In genomic region chr3:21356150-21356549, GRCm38 (mm10) we compare ENCODE assay signal across 28 mouse cellular contexts.
A peak's percentile ranks its signal among the peaks of the same experiment; 100 is the strongest.
DNase-seq lines count a peak whose midpoint lies in the region; ATAC-seq and TF ChIP-seq lines count a peak whose summit lies in the region.
"Had no signal": no experiment of that assay in that cellular context is flagged by ENCODE, and none has a peak within 500 bp of the region (broad histone marks: within the 10 kb centered on the region; RNA-seq: fewer than 3 reads in every experiment).

No protein-coding gene starts in this region.

- no peak for TF ChIP-seq CTCF in forebrain, postnatal 0 days (IDR thresholded peaks at IDR 0.05; ENCODE audit: low read depth)
- TF ChIP-seq CTCF in left cerebral cortex, adult 2 months (IDR thresholded peaks at IDR 0.05), result no peak

- WGBS in hindbrain, embryonic 12.5 days, result 81% methylated on average over 3 of the region's 3 CpGs
- WGBS in hindbrain, embryonic 11.5 days, result 94% methylated on average over 3 of the region's 3 CpGs
- WGBS in midbrain, embryonic 16.5 days, result 67% methylated on average over 3 of the region's 3 CpGs
- WGBS in midbrain, embryonic 11.5 days, result 76% methylated on average over 3 of the region's 3 CpGs
- 53% methylated on average over 3 of the region's 3 CpGs for WGBS in forebrain, postnatal 0 days
- 72% methylated on average over 3 of the region's 3 CpGs for WGBS in neural tube, embryonic 15.5 days

- H3K9ac ChIP-seq in hindbrain, embryonic 12.5 days, result no peak overlapping the region
- no peak overlapping the region for H3K9ac ChIP-seq in hindbrain, embryonic 11.5 days (ENCODE audit: low read depth, low read length)
- no peak overlapping the region for H3K9ac ChIP-seq in midbrain, embryonic 16.5 days (ENCODE audit: low read depth, low read length)
- H3K9ac ChIP-seq in midbrain, embryonic 11.5 days (ENCODE audit: low read length), result no peak overlapping the region
- no peak overlapping the region for H3K9ac ChIP-seq in forebrain, postnatal 0 days
- no peak overlapping the region for H3K9ac ChIP-seq in neural tube, embryonic 15.5 days (replicated peaks)
- H3K9ac ChIP-seq: heart, embryonic 15.5 days; kidney, embryonic 15.5 days; liver, embryonic 15.5 days; lung, embryonic 15.5 days; stomach, embryonic 15.5 days had no signal

- H3K4me2 ChIP-seq in hindbrain, embryonic 12.5 days (replicated peaks), result no peak overlapping the region
- no peak overlapping the region for H3K4me2 ChIP-seq in hindbrain, embryonic 11.5 days (replicated peaks; ENCODE audit: low read depth, low read length)
- no peak overlapping the region for H3K4me2 ChIP-seq in midbrain, embryonic 16.5 days (ENCODE audit: low read length)
- H3K4me2 ChIP-seq in midbrain, embryonic 11.5 days, result no peak overlapping the region
- no peak overlapping the region for H3K4me2 ChIP-seq in forebrain, postnatal 0 days (ENCODE audit: low read depth)
- H3K4me2 ChIP-seq in neural tube, embryonic 15.5 days, result no peak overlapping the region
- H3K4me2 ChIP-seq: heart, embryonic 15.5 days; kidney, embryonic 15.5 days; liver, embryonic 15.5 days; lung, embryonic 15.5 days; stomach, embryonic 15.5 days had no signal

- intact Hi-C loops in left cerebral cortex, postnatal 4 days (cut with DNase I), result no loop called here
- intact Hi-C loops in left cerebral cortex, adult 2 months (cut with DNase I), result loop anchor here (10.0 kb wide), 1 partner anchor 579 kb away; no protein-coding TSS in a partner anchor

- H3K36me3 ChIP-seq in hindbrain, embryonic 12.5 days, result no peaks in the 10 kb centered on the region
- no peaks in the 10 kb centered on the region for H3K36me3 ChIP-seq in hindbrain, embryonic 11.5 days (ENCODE audit: control insufficient read depth, insufficient read depth, low read length)
- H3K36me3 ChIP-seq in midbrain, embryonic 16.5 days (ENCODE audit: control insufficient read depth, insufficient read depth, low read length), result no peaks in the 10 kb centered on the region
- H3K36me3 ChIP-seq in midbrain, embryonic 11.5 days (ENCODE audit: control insufficient read depth, insufficient read depth, low read length), result no peaks in the 10 kb centered on the region
- H3K36me3 ChIP-seq in forebrain, postnatal 0 days (ENCODE audit: insufficient read depth), result no peaks in the 10 kb centered on the region
- H3K36me3 ChIP-seq in neural tube, embryonic 15.5 days, result no peaks in the 10 kb centered on the region
- H3K36me3 ChIP-seq: heart, embryonic 15.5 days; kidney, embryonic 15.5 days; limb, embryonic 10.5 days; liver, embryonic 15.5 days; lung, embryonic 15.5 days; stomach, embryonic 15.5 days had no signal

- no peaks in the 10 kb centered on the region for H3K27me3 ChIP-seq in hindbrain, embryonic 12.5 days
- no peaks in the 10 kb centered on the region for H3K27me3 ChIP-seq in hindbrain, embryonic 11.5 days (ENCODE audit: control insufficient read depth, insufficient read depth, low read length)
- H3K27me3 ChIP-seq in midbrain, embryonic 16.5 days (ENCODE audit: control insufficient read depth, insufficient read depth, low read depth, low read length), result no peaks in the 10 kb centered on the region
- no peaks in the 10 kb centered on the region for H3K27me3 ChIP-seq in midbrain, embryonic 11.5 days (ENCODE audit: control insufficient read depth, insufficient read depth, low read length)
- no peaks in the 10 kb centered on the region for H3K27me3 ChIP-seq in forebrain, postnatal 0 days (ENCODE audit: insufficient read depth, low read length)
- no peaks in the 10 kb centered on the region for H3K27me3 ChIP-seq in neural tube, embryonic 15.5 days (replicated peaks)
- H3K27me3 ChIP-seq: heart, embryonic 15.5 days; kidney, embryonic 15.5 days; liver, embryonic 15.5 days; lung, embryonic 15.5 days; megakaryocyte, embryonic 14.5 days; Patski; stomach, embryonic 15.5 days had no signal

- no peak for DNase-seq in hindbrain, embryonic 11.5 days (ENCODE audit: low spot score)
- DNase-seq in midbrain, embryonic 11.5 days (ENCODE audit: low spot score, missing footprints), result no peak
- DNase-seq in forebrain, postnatal 0 days, result no peak
- no peak for DNase-seq in left cerebral cortex, postnatal 4 days
- no peak for DNase-seq in left cerebral cortex, adult 2 months (ENCODE audit: extremely low spot score in 1 of 2, low spot score in 2 of 2)
- DNase-seq: adrenal gland, adult 2 months; cerebellum, adult 11 months; heart, postnatal 4 days; kidney, adult 11 months; kidney, postnatal 36 days; liver; lung, postnatal 36 days; right cerebral cortex, adult 18-20 months; right cerebral cortex, postnatal 4 days; thymus, adult 18-20 months; thymus, postnatal 4 days had no signal

- no peak overlapping the region for H3K4me3 ChIP-seq in hindbrain, embryonic 12.5 days
- H3K4me3 ChIP-seq in hindbrain, embryonic 11.5 days (ENCODE audit: low read depth, low read length), result no peak overlapping the region
- no peak overlapping the region for H3K4me3 ChIP-seq in midbrain, embryonic 16.5 days (ENCODE audit: low read depth, low read length)
- no peak overlapping the region for H3K4me3 ChIP-seq in midbrain, embryonic 11.5 days (ENCODE audit: low read depth, low read length)
- no peak overlapping the region for H3K4me3 ChIP-seq in forebrain, postnatal 0 days (ENCODE audit: low read depth, low read length)
- no peak overlapping the region for H3K4me3 ChIP-seq in neural tube, embryonic 15.5 days (replicated peaks)
- H3K4me3 ChIP-seq in left cerebral cortex, adult 2 months, result no peak overlapping the region
- H3K4me3 ChIP-seq: heart, embryonic 15.5 days; kidney, embryonic 15.5 days; limb, embryonic 10.5 days; liver, embryonic 15.5 days; lung, embryonic 15.5 days; megakaryocyte, embryonic 14.5 days; stomach, embryonic 15.5 days had no signal

- H3K4me1 ChIP-seq in hindbrain, embryonic 12.5 days, result no peaks in the 10 kb centered on the region
- no peaks in the 10 kb centered on the region for H3K4me1 ChIP-seq in hindbrain, embryonic 11.5 days (replicated peaks; ENCODE audit: control insufficient read depth, insufficient read depth, low read length)
- H3K4me1 ChIP-seq in midbrain, embryonic 16.5 days (ENCODE audit: control insufficient read depth, insufficient read depth, low read length), result peaks cover 9% of the 10 kb centered on the region; the same call in 1 of the 2 replicates
- H3K4me1 ChIP-seq in midbrain, embryonic 11.5 days (ENCODE audit: control insufficient read depth, insufficient read depth, low read length), result no peaks in the 10 kb centered on the region
- H3K4me1 ChIP-seq in forebrain, postnatal 0 days (ENCODE audit: insufficient read depth), result peaks cover 20% of the 10 kb centered on the region
- H3K4me1 ChIP-seq in neural tube, embryonic 15.5 days, result 0 out of 2 replicates have a peak, but pooled peaks cover 2% of the 10 kb centered on the region
- H3K4me1 ChIP-seq: heart, embryonic 15.5 days; kidney, embryonic 15.5 days; limb, embryonic 10.5 days; liver, embryonic 15.5 days; lung, embryonic 15.5 days; megakaryocyte, embryonic 14.5 days; stomach, embryonic 15.5 days had no signal

- H3K27ac ChIP-seq in hindbrain, embryonic 12.5 days, result no peak overlapping the region
- H3K27ac ChIP-seq in hindbrain, embryonic 11.5 days (ENCODE audit: low read depth, low read length), result no peak overlapping the region
- peak overlapping the region; percentile 47; the same call in 1 of the 2 replicates for H3K27ac ChIP-seq in midbrain, embryonic 16.5 days (ENCODE audit: low read length)
- no peak overlapping the region for H3K27ac ChIP-seq in midbrain, embryonic 11.5 days (ENCODE audit: low read depth, low read length)
- H3K27ac ChIP-seq in forebrain, postnatal 0 days (ENCODE audit: low read depth, low read length), result peak overlapping the region; percentile 66
- H3K27ac ChIP-seq in neural tube, embryonic 15.5 days (replicated peaks), result 0 out of 2 replicates have a peak overlapping the region, but pooled peaks have one; percentile 4
- H3K27ac ChIP-seq in left cerebral cortex, adult 2 months, result no peak overlapping the region
- H3K27ac ChIP-seq: heart, embryonic 15.5 days; kidney, embryonic 15.5 days; limb, embryonic 10.5 days; liver, embryonic 15.5 days; lung, embryonic 15.5 days; stomach, embryonic 15.5 days had no signal

- ATAC-seq in hindbrain, embryonic 12.5 days (ENCODE audit: low FRiP score), result 0 out of 2 replicates have a peak, but pooled peaks have one; percentile 27
- ATAC-seq in hindbrain, embryonic 11.5 days (ENCODE audit: low FRiP score), result no peak
- no peak for ATAC-seq in midbrain, embryonic 16.5 days
- ATAC-seq in midbrain, embryonic 11.5 days (ENCODE audit: low FRiP score), result no peak
- no peak for ATAC-seq in forebrain, postnatal 0 days
- ATAC-seq in neural tube, embryonic 15.5 days (ENCODE audit: low FRiP score), result no peak
- ATAC-seq: CD4-positive, CD25-positive, alpha-beta regulatory T cell, adult 4 months; Patski had no signal

- H3K9me3 ChIP-seq in hindbrain, embryonic 12.5 days (replicated peaks), result no peaks in the 10 kb centered on the region
- H3K9me3 ChIP-seq in hindbrain, embryonic 11.5 days (ENCODE audit: control insufficient read depth, low read length), result no peaks in the 10 kb centered on the region
- H3K9me3 ChIP-seq in midbrain, embryonic 16.5 days (replicated peaks; ENCODE audit: control insufficient read depth, low read length, poor library complexity, severe bottlenecking), result no peaks in the 10 kb centered on the region
- H3K9me3 ChIP-seq in midbrain, embryonic 11.5 days (ENCODE audit: control insufficient read depth, low read length), result no peaks in the 10 kb centered on the region
- no peaks in the 10 kb centered on the region for H3K9me3 ChIP-seq in forebrain, postnatal 0 days (ENCODE audit: low read length)
- no peaks in the 10 kb centered on the region for H3K9me3 ChIP-seq in neural tube, embryonic 15.5 days (replicated peaks)
- H3K9me3 ChIP-seq: heart, embryonic 15.5 days; kidney, embryonic 15.5 days; limb, embryonic 10.5 days; liver, embryonic 15.5 days; lung, embryonic 15.5 days; stomach, embryonic 15.5 days had no signal

Comparison
In these comparisons a context has a peak if more than half of its experiments do, and no peak if none do; other contexts are left out.
1. H3K27ac ChIP-seq: peak in midbrain, embryonic 16.5 days (single experiment), forebrain, postnatal 0 days (single experiment) and neural tube, embryonic 15.5 days (single experiment); none in hindbrain, embryonic 12.5 days (single experiment), hindbrain, embryonic 11.5 days (single experiment), midbrain, embryonic 11.5 days (single experiment) and left cerebral cortex, adult 2 months (single experiment).